28 mouse cellular contexts compared by ENCODE assay signal in genomic region chr1:151819190-151819589, GRCm38 (mm10).
DNase-seq lines count a peak whose midpoint lies in the region; ATAC-seq and TF ChIP-seq lines count a peak whose summit lies in the region.
"Had no signal": no experiment of that assay in that cellular context is flagged by ENCODE, and none has a peak within 500 bp of the region (broad histone marks: within the 10 kb centered on the region; RNA-seq: fewer than 3 reads in every experiment).

No protein-coding gene starts in this region.

- no peaks in the 10 kb centered on the region for H3K9me3 ChIP-seq in liver, embryonic 12.5 days (replicated peaks)
- H3K9me3 ChIP-seq: embryonic facial prominence, embryonic 13.5 days; forebrain, embryonic 10.5 days; forebrain, embryonic 15.5 days; G1E; heart, embryonic 12.5 days; limb, embryonic 12.5 days; midbrain, embryonic 10.5 days; midbrain, embryonic 15.5 days had no signal

- no peak overlapping the region for H3K4me3 ChIP-seq in liver, adult 2 months (ENCODE audit: insufficient read depth, low read depth, low read length)
- H3K4me3 ChIP-seq in liver, embryonic 12.5 days = no peak overlapping the region
- H3K4me3 ChIP-seq: embryonic facial prominence, embryonic 13.5 days; forebrain, embryonic 10.5 days; forebrain, embryonic 15.5 days; gastrocnemius, adult 2 months; heart, adult 2 months; heart, embryonic 12.5 days; left cerebral cortex, adult 2 months; limb, embryonic 12.5 days; midbrain, embryonic 10.5 days; midbrain, embryonic 15.5 days had no signal

- TF ChIP-seq CTCF in liver, adult 2 months (IDR thresholded peaks at IDR 0.05; ENCODE audit: low read depth, low read length) = no peak

- H3K4me1 ChIP-seq in liver, adult 2 months (ENCODE audit: control insufficient read depth, insufficient read depth, low read length) = no peaks in the 10 kb centered on the region
- 0 out of 2 replicates have a peak, but pooled peaks cover 5% of the 10 kb centered on the region for H3K4me1 ChIP-seq in liver, embryonic 12.5 days
- H3K4me1 ChIP-seq: forebrain, embryonic 10.5 days; heart, embryonic 12.5 days; limb, embryonic 12.5 days; midbrain, embryonic 10.5 days; midbrain, embryonic 15.5 days had no signal

- no peak for TF ChIP-seq POLR2A in liver, adult 2 months (IDR thresholded peaks at IDR 0.05; ENCODE audit: extremely low read depth, insufficient read depth, low read length)

- peak; percentile 35 for DNase-seq in liver, adult 2 months (ENCODE audit: extremely low read depth, low read depth, low spot score)
- peak; percentile 13 for DNase-seq in lung, postnatal 36 days
- no peak for DNase-seq in lung, adult 18-20 months
- no peak for DNase-seq in adrenal gland, adult 18-20 months (ENCODE audit: low spot score in 2 of 2)
- no peak for DNase-seq in frontal cortex, postnatal 10 days (ENCODE audit: low spot score in 2 of 2)
- DNase-seq: adrenal gland, postnatal 10 days; cerebellum, adult 11-12 months; cerebellum, adult 9-11 months; gastrocnemius, adult 2 months; gastrocnemius, postnatal 36 days; heart, adult 2 months; kidney, adult 11 months; kidney, postnatal 14 days; lung, postnatal 4 days; right cerebral cortex, adult 18-20 months; spleen, adult 18-20 months had no signal

- no peak overlapping the region for H3K9ac ChIP-seq in liver, adult 2 months (ENCODE audit: low read depth, low read length)
- no peak overlapping the region for H3K9ac ChIP-seq in liver, embryonic 12.5 days
- H3K9ac ChIP-seq: embryonic facial prominence, embryonic 13.5 days; forebrain, embryonic 15.5 days; heart, embryonic 12.5 days; hindbrain, embryonic 14.5 days; limb, embryonic 12.5 days; midbrain, embryonic 15.5 days had no signal

- ATAC-seq in liver, embryonic 12.5 days = no peak
- ATAC-seq in megakaryocyte, adult 5-6 weeks (ENCODE audit: poor library complexity, severe bottlenecking) = peak; percentile 81
- ATAC-seq: forebrain, embryonic 15.5 days; midbrain, embryonic 15.5 days had no signal

- no peaks in the 10 kb centered on the region for H3K27me3 ChIP-seq in liver, adult 2 months (ENCODE audit: control insufficient read depth, insufficient read depth, low read length)
- H3K27me3 ChIP-seq in liver, embryonic 12.5 days (replicated peaks) = no peaks in the 10 kb centered on the region
- H3K27me3 ChIP-seq: embryonic facial prominence, embryonic 13.5 days; forebrain, embryonic 15.5 days; heart, embryonic 12.5 days; limb, embryonic 12.5 days; midbrain, embryonic 15.5 days had no signal

- H3K36me3 ChIP-seq in liver, adult 2 months (ENCODE audit: control insufficient read depth, insufficient read depth, low read length) = peaks cover 33% of the 10 kb centered on the region
- peaks cover 47% of the 10 kb centered on the region for H3K36me3 ChIP-seq in liver, embryonic 12.5 days

- no peak overlapping the region for H3K27ac ChIP-seq in liver, adult 2 months (replicated peaks; ENCODE audit: insufficient read depth, low read depth, low read length)
- no peak overlapping the region for H3K27ac ChIP-seq in liver, embryonic 12.5 days
- H3K27ac ChIP-seq: embryonic facial prominence, embryonic 13.5 days; forebrain, embryonic 10.5 days; forebrain, embryonic 15.5 days; gastrocnemius, adult 2 months; heart, adult 2 months; hindbrain, embryonic 14.5 days; left cerebral cortex, adult 2 months; limb, embryonic 12.5 days; midbrain, embryonic 10.5 days; midbrain, embryonic 15.5 days had no signal

- 84% methylated on average over 7 of the region's 7 CpGs for WGBS in liver, adult 2 months
- WGBS in liver, embryonic 12.5 days (ENCODE audit: insufficient replicate concordance) = 79% methylated on average over 7 of the region's 7 CpGs

- no peaks in the 10 kb centered on the region for H3K79me2 ChIP-seq in liver, adult 2 months (ENCODE audit: control insufficient read depth, insufficient read depth, low read length)

- no peak overlapping the region for H3K4me2 ChIP-seq in liver, embryonic 12.5 days
- H3K4me2 ChIP-seq: embryonic facial prominence, embryonic 13.5 days; forebrain, embryonic 15.5 days; heart, embryonic 12.5 days; hindbrain, embryonic 14.5 days; limb, embryonic 12.5 days; midbrain, embryonic 15.5 days had no signal

Comparison
In these comparisons a context has a peak if more than half of its experiments do, and no peak if none do; other contexts are left out.
1. DNase-seq: peak in liver, adult 2 months (single experiment) and lung, postnatal 36 days (single experiment); none in lung, adult 18-20 months (0 of 2), adrenal gland, adult 18-20 months (0 of 2) and frontal cortex, postnatal 10 days (0 of 2).